Mouse (Mus musculus): Measurements from ENCODE around the gene Slc2a10. TPM values are rescaled to one million over a fixed set of nuclear protein-coding genes. Genes with fewer than 3 reads are reported as not detected.

Slc2a10 gene
- total RNA-seq, 2 experiments from 2014 or later: 1.3 TPM; not detected in 1

DNA sequence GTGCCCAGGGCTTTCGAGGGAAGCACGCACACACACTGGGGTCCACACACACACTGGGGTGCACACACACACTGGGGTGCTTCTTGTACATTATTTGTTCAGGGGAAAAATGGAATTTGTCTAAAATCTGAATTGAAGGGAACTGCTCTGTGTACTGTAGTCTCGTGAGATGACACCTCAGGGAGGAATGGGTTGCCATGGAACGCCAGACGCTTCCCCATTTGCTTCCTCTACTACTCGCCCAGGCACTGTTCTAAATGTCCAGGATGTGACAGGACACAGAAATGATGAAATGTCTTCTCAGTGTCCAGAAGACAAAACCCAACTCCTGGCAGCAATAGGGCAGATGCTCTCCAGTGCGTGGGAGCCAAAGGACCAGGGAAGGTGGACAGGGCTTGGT is 53.7 kb downstream of the Slc2a10 start:
- no peak for ATAC-seq (replicated peaks; ENCODE audit: poor library complexity, severe bottlenecking)

DNA sequence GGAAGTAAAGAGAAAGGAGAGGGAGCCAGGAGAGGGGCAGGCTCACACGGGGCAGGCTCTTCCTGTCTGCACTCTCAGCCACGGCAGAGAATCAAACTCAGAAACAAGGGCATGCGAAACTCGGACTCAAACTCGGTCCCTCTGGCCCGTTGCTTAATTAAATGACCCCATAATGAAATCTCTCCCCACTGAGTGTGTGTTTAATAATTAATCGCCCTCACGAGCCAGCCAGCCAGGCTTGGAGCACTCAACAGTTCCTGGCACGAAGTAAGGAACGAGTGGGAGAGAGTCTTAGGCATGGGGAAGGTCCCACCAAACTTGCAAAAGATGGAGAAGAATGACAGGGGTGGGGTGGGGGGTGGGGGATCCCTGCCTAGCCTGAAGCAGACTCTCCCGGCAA is 55.3 kb downstream of the Slc2a10 start:
- no peak for ATAC-seq (replicated peaks; ENCODE audit: poor library complexity, severe bottlenecking)

DNA sequence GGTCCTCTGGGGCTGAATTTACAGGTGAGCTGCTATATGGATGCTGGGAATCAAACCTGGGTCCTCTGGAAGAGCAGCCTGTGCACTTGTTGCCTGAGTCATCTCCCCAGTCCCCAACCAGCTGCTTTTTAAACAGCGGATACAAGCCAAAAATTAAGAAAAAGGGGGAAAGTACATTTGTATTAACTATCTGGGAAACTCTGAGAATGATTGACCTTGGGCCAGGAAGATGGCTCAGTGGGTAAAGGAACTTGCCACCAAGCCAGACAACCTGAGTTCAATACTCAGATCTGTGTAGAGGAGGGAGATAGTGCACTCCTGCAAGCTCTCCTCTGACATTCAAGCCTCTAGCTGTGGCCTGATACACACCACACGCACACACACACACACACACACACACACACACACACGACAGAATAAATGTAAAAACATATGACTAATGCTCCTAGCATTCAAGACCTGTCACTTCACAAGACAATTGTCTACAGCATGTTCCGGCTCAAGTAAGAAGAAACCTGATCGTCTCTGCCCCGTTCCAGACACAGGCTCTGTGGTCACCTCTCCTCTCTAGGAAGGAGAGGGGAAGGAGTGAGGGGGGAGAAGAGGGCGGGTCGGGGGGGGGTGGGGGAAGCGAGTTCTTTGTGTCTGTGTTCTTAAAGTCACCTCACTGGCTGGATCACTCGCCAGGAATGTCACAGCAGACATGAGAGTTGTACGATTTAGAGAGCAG is 56.1 kb downstream of the Slc2a10 start:
- ATAC-seq (replicated peaks; ENCODE audit: poor library complexity, severe bottlenecking): no peak

DNA sequence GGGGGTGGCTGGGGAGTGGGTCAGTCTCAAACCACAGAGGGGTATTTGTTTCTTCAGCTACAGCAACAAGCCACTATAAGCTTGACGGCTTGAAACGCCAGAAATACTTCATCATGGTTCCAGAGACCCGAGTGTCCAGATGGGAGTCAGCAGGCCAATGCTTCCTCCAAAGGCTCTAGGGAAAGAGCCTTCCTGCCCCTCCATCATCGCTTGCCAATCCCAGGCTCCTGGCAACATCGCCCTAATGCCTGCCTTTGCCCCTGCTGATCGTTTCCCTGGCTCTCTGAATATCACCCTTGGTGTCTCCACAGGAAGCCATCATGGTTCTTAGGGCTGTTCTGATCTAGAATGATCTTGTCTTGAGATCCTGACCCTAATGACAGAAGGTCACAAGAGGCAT is 58.3 kb downstream of the Slc2a10 start:
- no peak for ATAC-seq (replicated peaks; ENCODE audit: poor library complexity, severe bottlenecking)

DNA sequence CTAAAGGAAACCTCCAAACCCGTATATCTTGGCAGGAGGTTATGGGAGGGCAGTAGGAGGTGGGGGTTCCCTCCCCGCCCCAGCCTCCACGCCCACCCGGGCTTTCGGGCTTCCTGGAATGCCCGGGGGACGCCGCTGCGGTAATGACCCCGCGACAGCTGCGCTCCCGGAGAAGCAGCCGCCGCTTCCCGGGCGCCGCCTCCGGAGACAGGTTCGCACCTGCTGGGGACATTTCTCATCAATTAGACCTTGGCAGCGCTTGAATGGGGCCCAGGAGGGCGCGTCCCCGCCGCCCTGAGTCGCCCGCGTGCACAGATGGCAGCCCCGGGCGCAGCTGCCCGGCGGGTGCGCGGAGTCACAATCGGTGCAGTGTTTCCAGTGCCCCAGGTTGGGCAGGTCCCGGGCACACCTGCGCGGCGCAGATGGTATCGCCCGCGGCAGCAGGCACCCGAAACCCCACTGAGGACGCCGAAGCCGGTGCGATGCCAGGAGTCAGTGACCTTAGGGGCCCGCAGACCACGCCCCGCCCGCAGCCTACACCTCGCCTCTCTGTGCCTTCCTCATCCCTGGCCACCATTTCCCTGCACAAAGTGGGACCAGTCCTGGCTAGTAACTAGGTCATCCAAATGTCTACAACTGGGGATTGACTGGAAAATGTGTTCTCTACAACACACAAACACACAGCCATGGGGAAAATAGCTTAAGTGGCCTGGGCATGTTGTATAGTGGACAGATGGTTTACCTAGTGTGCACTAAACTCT is 59.9 kb downstream of the Slc2a10 start:
- peak; percentile 40; the same call in 1 of the 2 replicates for ATAC-seq (replicated peaks; ENCODE audit: poor library complexity, severe bottlenecking)

DNA sequence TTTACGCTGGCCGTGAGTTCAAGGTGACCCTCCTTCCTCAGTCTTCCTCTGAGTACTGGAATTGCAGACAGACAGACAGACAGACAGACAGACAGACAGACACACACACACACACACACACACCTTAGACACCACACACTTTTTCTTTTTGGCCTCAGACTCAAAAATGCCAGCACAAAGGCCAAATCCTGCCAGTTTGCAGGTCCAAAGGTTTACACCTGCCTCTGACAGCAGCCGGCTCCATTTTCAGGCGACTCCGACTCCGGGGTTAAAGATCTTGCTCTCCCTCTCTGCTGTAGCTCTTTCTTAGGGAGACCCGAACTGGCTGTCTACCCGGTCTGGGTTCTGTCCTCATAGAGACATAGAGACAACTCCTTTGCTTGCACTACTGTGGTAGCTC is 60.5 kb downstream of the Slc2a10 start:
- ATAC-seq (replicated peaks; ENCODE audit: poor library complexity, severe bottlenecking): no peak

DNA sequence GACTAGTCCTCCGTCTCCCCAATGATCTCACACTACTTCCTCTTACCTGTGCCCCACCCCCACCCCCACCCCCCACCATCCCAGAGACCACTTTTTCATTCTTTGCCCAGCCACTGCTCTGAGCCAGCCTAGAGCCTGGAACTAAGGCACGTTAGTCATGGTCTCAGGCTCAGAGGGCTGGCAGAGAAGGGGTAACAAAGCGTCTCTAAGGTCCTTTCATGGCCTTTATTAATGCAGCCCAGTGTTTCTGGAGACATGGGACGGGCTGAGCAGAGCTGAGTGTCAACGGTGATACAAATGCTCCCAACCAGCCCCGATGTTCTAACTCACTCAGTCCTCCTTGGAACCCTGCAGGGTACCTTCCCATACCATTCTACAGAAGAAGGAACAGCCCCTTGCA is 61.0 kb downstream of the Slc2a10 start:
- ATAC-seq (replicated peaks; ENCODE audit: poor library complexity, severe bottlenecking): no peak

DNA sequence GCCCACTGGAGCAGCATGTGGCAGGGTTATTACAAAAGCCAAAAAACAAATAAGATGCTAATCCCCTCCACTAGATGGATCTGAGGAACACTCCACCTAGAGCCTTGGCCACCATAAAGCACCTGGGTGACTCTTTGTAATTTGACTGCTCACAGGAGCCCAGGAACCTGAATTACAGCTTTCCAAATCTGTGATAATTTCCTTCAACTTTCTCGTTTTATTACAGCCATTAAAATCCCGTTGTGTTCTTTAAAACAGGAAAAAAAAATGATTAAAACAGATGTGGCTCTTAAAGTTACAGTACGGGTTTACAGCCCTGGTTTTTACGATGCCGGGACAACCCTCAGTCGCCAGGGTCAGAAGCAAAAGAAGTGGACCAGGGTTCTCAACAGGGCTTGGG is 63.3 kb downstream of the Slc2a10 start:
- ATAC-seq (replicated peaks; ENCODE audit: poor library complexity, severe bottlenecking): no peak

DNA sequence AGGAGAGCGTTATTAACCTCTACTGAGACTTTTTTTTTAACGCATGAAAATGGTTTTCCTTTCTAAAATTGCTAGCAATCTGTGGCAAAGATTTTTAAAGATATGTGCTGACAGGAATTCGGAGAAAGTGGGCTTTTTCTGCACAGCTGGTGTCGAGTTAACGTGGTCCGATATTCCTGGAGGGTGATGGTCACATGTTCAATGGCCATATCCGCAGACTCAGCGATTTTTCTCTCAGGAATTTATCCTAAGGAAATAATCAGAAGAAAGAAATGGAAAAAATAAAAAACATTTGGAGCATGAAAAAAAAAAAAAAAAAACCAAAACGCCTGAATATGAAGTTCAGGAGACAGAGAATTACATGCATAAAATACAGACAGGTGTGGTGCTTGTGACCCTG is 64.2 kb downstream of the Slc2a10 start:
- ATAC-seq (replicated peaks; ENCODE audit: poor library complexity, severe bottlenecking): no peak

DNA sequence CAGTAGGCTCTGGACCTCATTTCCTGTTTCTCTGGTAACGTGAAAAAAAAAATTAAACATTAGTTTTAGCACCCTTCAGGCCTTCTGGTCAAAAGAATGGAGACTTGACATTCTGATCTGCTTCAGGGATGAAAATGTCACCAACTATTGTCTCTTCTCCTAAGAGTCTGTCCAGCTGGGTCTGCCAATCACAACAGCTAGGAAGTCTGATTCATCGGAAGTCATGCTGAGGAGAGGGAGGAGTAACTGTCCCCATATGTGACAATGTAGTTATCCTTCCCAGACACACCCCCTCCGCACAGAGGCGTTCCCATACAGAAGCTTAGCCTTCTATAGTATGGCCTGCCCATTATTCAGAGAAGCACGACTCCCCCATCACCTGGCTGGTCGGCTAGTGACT is 65.3 kb downstream of the Slc2a10 start:
- no peak for ATAC-seq (replicated peaks; ENCODE audit: poor library complexity, severe bottlenecking)

Other genes with a start within 250 kb of the Slc2a10 start
- 90.6 and 93.9 TPM in 2 replicates for gene Slc35c2, start 215.9 kb upstream of the Slc2a10 start, total RNA-seq (2014; fragmentation: Nextera tagmentation)
- gene Slc35c2, start 215.9 kb upstream of the Slc2a10 start, total RNA-seq (2017): 79.6 and 89.9 TPM in 2 replicates
- gene Elmo2, start 177.3 kb upstream of the Slc2a10 start, total RNA-seq (2014; fragmentation: Nextera tagmentation): 53.2 and 57.9 TPM in 2 replicates
- 28.5 and 38.8 TPM in 2 replicates for gene Elmo2, start 177.3 kb upstream of the Slc2a10 start, total RNA-seq (2017)
- gene Zfp663, start 135.1 kb upstream of the Slc2a10 start, total RNA-seq (2014; fragmentation: Nextera tagmentation): not detected in 2 replicates
- not detected in 2 replicates for gene Zfp663, start 135.1 kb upstream of the Slc2a10 start, total RNA-seq (2017)
- gene Zfp334, start 115.5 kb upstream of the Slc2a10 start, total RNA-seq (2014; fragmentation: Nextera tagmentation): not detected in 2 replicates
- gene Zfp334, start 115.5 kb upstream of the Slc2a10 start, total RNA-seq (2017): not detected in 2 replicates
- gene Ocstamp, start 103.4 kb upstream of the Slc2a10 start, total RNA-seq (2014; fragmentation: Nextera tagmentation): not detected in 2 replicates
- gene Ocstamp, start 103.4 kb upstream of the Slc2a10 start, total RNA-seq (2017): not detected in 2 replicates
- not detected in 2 replicates for gene Slc13a3, start 30.6 kb upstream of the Slc2a10 start, total RNA-seq (2014; fragmentation: Nextera tagmentation)
- gene Slc13a3, start 30.6 kb upstream of the Slc2a10 start, total RNA-seq (2017): 0.04 and 0.67 TPM in 2 replicates
- 4.6 and 7.0 TPM in 2 replicates for gene Trp53rka, start 10.5 kb upstream of the Slc2a10 start, total RNA-seq (2014; fragmentation: Nextera tagmentation)
- gene Trp53rka, start 10.5 kb upstream of the Slc2a10 start, total RNA-seq (2017): 8.4 and 15.7 TPM in 2 replicates
- gene Eya2, start 91.2 kb downstream of the Slc2a10 start, total RNA-seq (2014; fragmentation: Nextera tagmentation): 6.0 TPM in 1 of 2 replicates, not detected in the other
- gene Eya2, start 91.2 kb downstream of the Slc2a10 start, total RNA-seq (2017): 0.30 and 1.4 TPM in 2 replicates